Mouse (Mus musculus) heart, embryonic 10.5 days (tissue): Measurements from ENCODE around the gene Ttc34. TPM values are rescaled to one million over a fixed set of nuclear protein-coding genes. Genes with fewer than 3 reads are reported as not detected.
A peak's percentile ranks its signal among the peaks of the same experiment; 100 is the strongest.

Experiments used
- DNase-seq: peaks from one replicate; pipeline ENCODE4 v3.0.0-alpha.2; 2017; ENCODE audit warnings: low spot score
- H3K27ac ChIP-seq: fragments of 300-500 bp; sonication (generic); 2 replicates; pipeline ENCODE4 v1.5.1; 2016; ENCODE audit warnings: mild to moderate bottlenecking
- H3K27me3 ChIP-seq: fragments of 300-500 bp; sonication (generic); 2 replicates; pipeline ENCODE4 v1.6.1; 2016; ENCODE audit warnings: mild to moderate bottlenecking; ENCODE audit not compliant: poor library complexity, insufficient read depth, severe bottlenecking
- H3K36me3 ChIP-seq: fragments of 300-500 bp; sonication (generic); 2 replicates; pipeline ENCODE4 v1.6.1; 2016; ENCODE audit warnings: mild to moderate bottlenecking, moderate library complexity
- H3K4me1 ChIP-seq: fragments of 300-500 bp; sonication (generic); 2 replicates; pipeline ENCODE4 v1.6.1; 2016; ENCODE audit warnings: mild to moderate bottlenecking
- H3K4me3 ChIP-seq: fragments of 300-500 bp; sonication (generic); 2 replicates; pipeline ENCODE4 v1.5.1; 2016; ENCODE audit warnings: mild to moderate bottlenecking, moderate library complexity
- H3K9me3 ChIP-seq: fragments of 300-500 bp; sonication (generic); 2 replicates; pipeline ENCODE4 v1.6.1; 2016; ENCODE audit warnings: mild to moderate bottlenecking, moderate library complexity
- WGBS: fragments of 180-500 bp; shearing (Covaris S2); methylation state at CpG from one replicate; pipeline ENCODE4 v1.1.7; 2016; 5-methylcytosine and 5-hydroxymethylcytosine counted together
- polyA plus RNA-seq: library from polyadenylated mRNA; unstranded; fragments of >200 nt; fragmentation: Nextera tagmentation; extraction: Ambion mirVana; gene quantifications from 2 replicates; pipeline ENCODE4 v1.2.1, GENCODE M21; 2016

Ttc34 gene
- polyA plus RNA-seq, 1 experiment from 2014 or later: 0.39 TPM

DNA sequence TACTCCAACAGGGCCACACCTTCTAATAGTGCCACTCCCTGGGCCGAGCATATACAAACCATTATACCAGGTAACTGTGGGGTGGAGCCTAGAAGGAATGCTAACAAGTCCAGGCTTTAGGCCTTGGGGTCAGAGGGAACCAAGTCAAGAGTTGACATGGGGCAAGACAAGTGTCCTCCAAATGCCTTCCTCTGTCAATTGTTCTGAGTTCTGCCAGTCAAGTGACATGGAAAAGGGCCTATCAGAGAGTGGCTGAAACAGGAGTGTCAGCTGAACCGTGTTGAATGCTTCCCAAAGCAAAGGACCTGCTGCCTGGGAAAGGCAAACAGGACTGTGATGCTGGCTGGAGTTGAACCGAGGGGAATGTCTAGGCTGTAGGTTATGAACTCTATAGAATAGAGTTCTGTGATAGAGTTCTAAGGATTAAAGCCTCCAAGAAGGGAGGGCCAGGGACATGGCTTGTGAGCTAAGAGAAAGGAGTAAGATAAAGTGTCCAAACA, 26.2 kb downstream of the Ttc34 start:
- Histone ChIP-seq H3K4me1 (peaks cover 20% of the 10 kb centered on the region), H3K36me3 (no peaks in the 10 kb centered on the region), H3K9me3 (no peaks in the 10 kb centered on the region), H3K4me3 (no peak overlapping the region), H3K27me3 (peaks cover 64% of the 10 kb centered on the region), H3K27ac (peak overlapping the region; percentile 89)
- WGBS: 80% methylated on average over 3 of the region's 3 CpGs
- no peak for DNase-seq

- Histone ChIP-seq H3K9me3 (no peaks in the 10 kb centered on the region), H3K4me1 (peaks cover 20% of the 10 kb centered on the region), H3K4me3 (peak overlapping the region; percentile 53), H3K27ac (peak overlapping the region; percentile 89), H3K27me3 (peaks cover 64% of the 10 kb centered on the region), H3K36me3 (no peaks in the 10 kb centered on the region)
- DNase-seq: peak; percentile 96
- WGBS: 2% methylated on average over 18 of the region's 18 CpGs
Measured at GRCm38 (mm10) chr4:154864271-154864771, 27.1 kb downstream of the Ttc34 start.

- Histone ChIP-seq H3K4me3 (peak overlapping the region; percentile 53), H3K27me3 (peaks cover 63% of the 10 kb centered on the region), H3K4me1 (peaks cover 20% of the 10 kb centered on the region), H3K9me3 (no peaks in the 10 kb centered on the region), H3K36me3 (no peaks in the 10 kb centered on the region), H3K27ac (peak overlapping the region; percentile 89)
- WGBS: 82% methylated on average over 18 of the region's 18 CpGs
- no peak for DNase-seq
Measured at GRCm38 (mm10) chr4:154864961-154865760, 27.9 kb downstream of the Ttc34 start.

GRCm38 (mm10) chr4:154866391-154866790, 29.1 kb downstream of the Ttc34 start:
- H3K4me3 ChIP-seq: no peak overlapping the region
- H3K27ac ChIP-seq: no peak overlapping the region
- WGBS: 76% methylated on average over 5 of the region's 5 CpGs
- H3K36me3 ChIP-seq: no peaks in the 10 kb centered on the region
- peaks cover 64% of the 10 kb centered on the region for H3K27me3 ChIP-seq
- peaks cover 13% of the 10 kb centered on the region for H3K4me1 ChIP-seq
- no peak for DNase-seq
- H3K9me3 ChIP-seq: no peaks in the 10 kb centered on the region

DNA sequence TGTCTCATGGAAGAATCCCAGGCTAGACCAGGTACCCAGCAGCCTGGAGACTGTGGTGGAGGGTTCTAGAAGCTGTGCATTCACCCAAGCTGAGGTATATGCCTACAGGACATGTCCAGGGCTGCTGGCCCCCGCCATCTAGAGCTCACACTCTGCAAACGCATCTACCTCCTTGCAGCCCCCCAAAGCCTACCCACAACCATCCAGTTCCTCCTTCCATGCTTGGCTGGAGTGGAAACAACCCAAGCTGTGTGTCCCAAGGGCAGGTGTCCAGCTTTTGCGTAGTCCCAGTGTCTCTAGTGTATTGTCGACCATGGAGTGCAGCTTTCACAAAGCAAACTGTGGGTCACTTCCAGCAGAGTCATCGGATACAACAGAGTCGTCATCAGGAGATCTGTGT, 30.0 kb downstream of the Ttc34 start:
- H3K4me1 ChIP-seq: peaks cover 21% of the 10 kb centered on the region

DNA sequence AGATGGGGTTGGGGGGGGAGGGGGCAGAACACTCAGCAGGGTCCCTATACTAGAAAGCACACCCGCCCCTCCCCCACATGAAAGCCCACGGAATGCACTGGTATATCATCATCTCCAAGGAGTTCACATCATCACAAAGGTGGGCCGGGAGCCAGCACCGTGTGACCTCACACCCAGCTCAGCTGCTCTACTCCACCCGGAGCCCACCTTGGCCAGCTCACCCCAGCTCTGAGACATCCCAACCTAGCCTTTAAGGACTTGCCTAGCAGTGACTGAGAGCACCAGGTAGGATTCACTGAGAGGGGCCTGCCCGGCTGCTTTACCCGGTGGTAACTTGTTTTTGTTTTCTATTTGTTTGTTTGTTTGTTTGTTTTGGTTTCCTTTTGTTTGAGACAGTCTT, 32.2 kb downstream of the Ttc34 start, which contains the start of gene Mmel1:
Mmel1 (plus strand) TSS at position 146 of the 400 bp plus-strand sequence.
- H3K4me1 ChIP-seq: peaks cover 21% of the 10 kb centered on the region
- no peak for DNase-seq
- no peaks in the 10 kb centered on the region for H3K36me3 ChIP-seq
- H3K27ac ChIP-seq: no peak within 1 kb of the TSS
- H3K9me3 ChIP-seq: no peaks in the 10 kb centered on the region
- 82% methylated on average over 7 of the region's 7 CpGs for WGBS
- H3K27me3 ChIP-seq: peaks cover 66% of the 10 kb centered on the region
- H3K4me3 ChIP-seq: no peak within 1 kb of the TSS

More for the DNA sequence above, 30.0 kb downstream of the Ttc34 start:
- no peak for DNase-seq
- 74% methylated on average over 6 of the region's 6 CpGs for WGBS
- H3K9me3 ChIP-seq: no peaks in the 10 kb centered on the region
- H3K4me3 ChIP-seq: no peak overlapping the region
- no peaks in the 10 kb centered on the region for H3K36me3 ChIP-seq
- H3K27ac ChIP-seq: no peak overlapping the region
- peaks cover 65% of the 10 kb centered on the region for H3K27me3 ChIP-seq

- H3K9me3 ChIP-seq: no peaks in the 10 kb centered on the region
- H3K27me3 ChIP-seq: peaks cover 62% of the 10 kb centered on the region
Measured at GRCm38 (mm10) chr4:154870721-154871120, 33.5 kb downstream of the Ttc34 start.

GRCm38 (mm10) chr4:154871757-154872251, 34.5 kb downstream of the Ttc34 start:
- H3K4me3 ChIP-seq: peak overlapping the region; percentile 24; the same call in 1 of the 2 replicates
- no peak overlapping the region for H3K27ac ChIP-seq
- 2% methylated on average over 13 of the region's 13 CpGs for WGBS
- H3K36me3 ChIP-seq: no peaks in the 10 kb centered on the region
- H3K27me3 ChIP-seq: peaks cover 57% of the 10 kb centered on the region
- peaks cover 9% of the 10 kb centered on the region for H3K4me1 ChIP-seq
- no peaks in the 10 kb centered on the region for H3K9me3 ChIP-seq
- no peak for DNase-seq

More at GRCm38 (mm10) chr4:154870721-154871120, 33.5 kb downstream of the Ttc34 start:
- DNase-seq: no peak
- Histone ChIP-seq H3K36me3 (no peaks in the 10 kb centered on the region), H3K27ac (no peak overlapping the region), H3K4me3 (no peak overlapping the region), H3K4me1 (peaks cover 9% of the 10 kb centered on the region)
- WGBS: 70% methylated on average over 4 of the region's 4 CpGs

GRCm38 (mm10) chr4:154873186-154873585, 35.9 kb downstream of the Ttc34 start:
- no peaks in the 10 kb centered on the region for H3K36me3 ChIP-seq
- no peak overlapping the region for H3K4me3 ChIP-seq
- no peak overlapping the region for H3K27ac ChIP-seq
- no peak for DNase-seq
- H3K9me3 ChIP-seq: no peaks in the 10 kb centered on the region
- 76% methylated on average over 6 of the region's 6 CpGs for WGBS
- H3K4me1 ChIP-seq: peaks cover 11% of the 10 kb centered on the region
- H3K27me3 ChIP-seq: peaks cover 46% of the 10 kb centered on the region

DNA sequence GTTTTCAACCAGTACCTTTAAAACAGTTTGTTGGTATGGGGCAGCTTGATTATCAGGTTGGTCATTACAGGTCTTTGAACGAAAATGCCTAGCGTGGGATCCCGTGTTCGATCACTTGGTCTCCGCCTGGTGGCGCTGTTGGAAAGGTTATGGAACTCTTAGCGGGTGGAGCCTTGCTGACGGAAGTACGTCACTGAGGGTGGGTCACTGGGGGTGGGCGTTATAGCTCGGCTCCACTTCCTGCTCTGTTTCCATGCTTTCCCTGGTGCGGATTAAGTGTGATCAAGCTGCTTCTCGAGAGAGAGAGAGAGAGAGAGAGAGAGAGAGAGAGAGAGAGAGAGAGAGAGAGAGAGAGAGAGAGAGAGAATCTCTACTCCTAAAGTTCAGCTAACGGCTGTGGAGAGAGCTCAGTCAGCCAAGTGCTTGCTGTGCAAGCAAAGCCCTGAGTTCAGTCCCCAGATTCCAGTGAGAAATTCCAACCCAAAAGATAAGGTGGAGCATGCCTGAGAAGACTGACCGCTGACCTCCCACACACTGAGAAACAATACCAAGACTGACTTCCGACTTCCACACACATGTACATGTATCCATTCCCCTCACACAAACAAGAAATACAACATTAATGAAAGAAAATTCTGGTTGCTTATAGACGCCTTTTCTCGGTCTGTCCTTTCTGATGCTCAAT, 40.7 kb downstream of the Ttc34 start:
- Histone ChIP-seq H3K4me3 (peak overlapping the region; percentile 59), H3K27me3 (peaks cover 17% of the 10 kb centered on the region; the same call in 1 of the 2 replicates), H3K9me3 (no peaks in the 10 kb centered on the region), H3K27ac (peak overlapping the region; percentile 91), H3K36me3 (no peaks in the 10 kb centered on the region), H3K4me1 (peaks cover 25% of the 10 kb centered on the region)
- WGBS: 7% methylated on average over 18 of the region's 18 CpGs
- peak; percentile 97 for DNase-seq

GRCm38 (mm10) chr4:154880730-154881129, 43.5 kb downstream of the Ttc34 start:
- 54% methylated on average over 6 of the region's 6 CpGs for WGBS
- Histone ChIP-seq H3K27ac (peak overlapping the region; percentile 24; the same call in 1 of the 2 replicates), H3K4me3 (no peak overlapping the region), H3K36me3 (no peaks in the 10 kb centered on the region), H3K4me1 (peaks cover 25% of the 10 kb centered on the region), H3K27me3 (peaks cover 30% of the 10 kb centered on the region; the same call in 1 of the 2 replicates), H3K9me3 (no peaks in the 10 kb centered on the region)
- DNase-seq: no peak

DNA sequence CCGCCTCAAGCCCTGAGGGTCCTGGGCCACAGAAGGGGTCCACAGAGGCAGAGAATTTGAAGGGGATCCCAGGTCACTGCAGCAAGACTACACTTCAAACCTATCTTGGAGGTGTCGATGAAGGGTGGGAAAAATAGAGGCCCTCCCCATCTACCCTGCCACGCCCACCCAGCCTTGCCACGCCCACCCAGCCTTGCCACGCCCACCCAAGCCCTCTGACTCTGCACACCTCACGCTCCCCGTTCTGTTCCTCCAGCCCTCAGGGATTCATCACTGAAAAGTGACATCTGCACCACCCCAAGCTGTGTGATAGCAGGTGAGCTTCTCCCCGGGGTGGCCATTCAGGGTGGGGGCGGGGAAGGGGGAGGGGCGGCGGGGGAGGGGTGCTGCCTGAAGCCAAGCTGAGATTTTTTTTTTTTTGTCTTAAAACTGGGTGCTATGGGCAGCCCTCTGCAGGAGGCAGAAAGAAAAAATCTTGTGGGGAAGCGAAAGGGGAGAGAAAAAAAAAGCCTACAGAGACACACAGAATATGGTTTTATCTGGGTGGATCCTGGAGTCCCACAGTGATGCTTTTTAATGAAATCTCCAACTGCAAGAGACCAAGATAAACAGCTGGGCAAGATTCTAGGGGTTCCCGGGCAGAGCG, 44.9 kb downstream of the Ttc34 start:
- 0 out of 2 replicates have a peak overlapping the region, but pooled peaks have one; percentile 24 for H3K27ac ChIP-seq
- no peak for DNase-seq
- H3K4me1 ChIP-seq: peaks cover 30% of the 10 kb centered on the region
- WGBS: 25% methylated on average over 14 of the region's 14 CpGs
- no peaks in the 10 kb centered on the region for H3K9me3 ChIP-seq
- no peaks in the 10 kb centered on the region for H3K36me3 ChIP-seq
- H3K4me3 ChIP-seq: no peak overlapping the region
- peaks cover 35% of the 10 kb centered on the region; the same call in 1 of the 2 replicates for H3K27me3 ChIP-seq
